Mouse (Mus musculus) embryonic facial prominence, embryonic 11.5 days (tissue): ENCODE data around the gene Ric8b. TPM values are rescaled to one million over a fixed set of nuclear protein-coding genes. Genes with fewer than 3 reads are reported as not detected.

Experiments
- ATAC-seq: fragments of 200-750 bp; cut with Nextera tagmentation; replicated peaks from 2 replicates; pipeline ENCODE4 v1.8.0; 2017; ENCODE audit warnings: low read depth; ENCODE audit not compliant: insufficient number of reproducible peaks, low FRiP score, low TSS enrichment
- DNase-seq: peaks from one replicate; pipeline ENCODE4 v3.0.0-alpha.2; 2015; ENCODE audit warnings: low spot score
- H3K27ac ChIP-seq: fragments of 300-500 bp; sonication (generic); replicated peaks from 2 replicates; pipeline ENCODE4 v1.5.1; 2014; ENCODE audit warnings: mild to moderate bottlenecking, low read depth, low read length, control low read depth
- H3K27me3 ChIP-seq: fragments of 300-500 bp; sonication (generic); 2 replicates; pipeline ENCODE4 v1.6.1; 2014; ENCODE audit warnings: mild to moderate bottlenecking, low read length, moderate library complexity, mixed read lengths; ENCODE audit not compliant: control insufficient read depth, insufficient read depth
- H3K36me3 ChIP-seq: fragments of 300-500 bp; sonication (generic); replicated peaks from 2 replicates; pipeline ENCODE4 v1.6.1; 2014; ENCODE audit warnings: low read depth, mild to moderate bottlenecking, low read length, moderate library complexity, mixed read lengths; ENCODE audit not compliant: control insufficient read depth, insufficient read depth
- H3K4me1 ChIP-seq: fragments of 300-500 bp; sonication (generic); 2 replicates; pipeline ENCODE4 v1.6.1; 2014; ENCODE audit warnings: low read length, mixed read lengths; ENCODE audit not compliant: control insufficient read depth, insufficient read depth
- H3K4me2 ChIP-seq: fragments of 300-500 bp; sonication (generic); 2 replicates; pipeline ENCODE4 v1.6.1; 2014; ENCODE audit warnings: low read depth, mild to moderate bottlenecking, control low read depth, low read length, moderate library complexity
- H3K4me3 ChIP-seq: fragments of 300-500 bp; sonication (generic); 2 replicates; pipeline ENCODE4 v1.5.1; 2014; ENCODE audit warnings: low read depth, low read length, control low read depth
- H3K9ac ChIP-seq: fragments of 300-500 bp; sonication (generic); replicated peaks from 2 replicates; pipeline ENCODE4 v1.6.1; 2014; ENCODE audit warnings: mild to moderate bottlenecking, control low read depth, low read length
- H3K9me3 ChIP-seq: fragments of 300-500 bp; sonication (generic); replicated peaks from 2 replicates; pipeline ENCODE4 v1.6.1; 2016; ENCODE audit warnings: mild to moderate bottlenecking, low read length, inconsistent platforms, mixed read lengths; ENCODE audit not compliant: control insufficient read depth
- WGBS: fragments of 180-500 bp; shearing (Covaris S2); extraction: QIAGEN DNeasy Blood & Tissue Kit; methylation state at CpG from one replicate; pipeline ENCODE4 v1.1.7; 2014; 5-methylcytosine and 5-hydroxymethylcytosine counted together
- polyA plus RNA-seq: library from polyadenylated mRNA; unstranded; fragments of >200 nt; fragmentation: Nextera tagmentation; extraction: Ambion mirVana; gene quantifications from 2 replicates; pipeline ENCODE4 v1.2.1, GENCODE M21; 2014

Gene Ric8b
- polyA plus RNA-seq, 1 experiment from 2014 or later, result 26.3 TPM

- H3K4me3 ChIP-seq, result no peak overlapping the region
- H3K27me3 ChIP-seq, result no peaks in the 10 kb centered on the region
- H3K4me1 ChIP-seq, result no peaks in the 10 kb centered on the region
- H3K9ac ChIP-seq, result no peak overlapping the region
- WGBS, result 87% methylated on average over 8 of the region's 8 CpGs
- no peak for ATAC-seq
- no peak overlapping the region for H3K27ac ChIP-seq
- DNase-seq, result no peak
- H3K36me3 ChIP-seq, result no peaks in the 10 kb centered on the region
- no peaks in the 10 kb centered on the region for H3K9me3 ChIP-seq
- no peak overlapping the region for H3K4me2 ChIP-seq
These were observed 30.6 kb upstream of the Ric8b start for GRCm38 (mm10) chr10:84886785-84887184.

DNA sequence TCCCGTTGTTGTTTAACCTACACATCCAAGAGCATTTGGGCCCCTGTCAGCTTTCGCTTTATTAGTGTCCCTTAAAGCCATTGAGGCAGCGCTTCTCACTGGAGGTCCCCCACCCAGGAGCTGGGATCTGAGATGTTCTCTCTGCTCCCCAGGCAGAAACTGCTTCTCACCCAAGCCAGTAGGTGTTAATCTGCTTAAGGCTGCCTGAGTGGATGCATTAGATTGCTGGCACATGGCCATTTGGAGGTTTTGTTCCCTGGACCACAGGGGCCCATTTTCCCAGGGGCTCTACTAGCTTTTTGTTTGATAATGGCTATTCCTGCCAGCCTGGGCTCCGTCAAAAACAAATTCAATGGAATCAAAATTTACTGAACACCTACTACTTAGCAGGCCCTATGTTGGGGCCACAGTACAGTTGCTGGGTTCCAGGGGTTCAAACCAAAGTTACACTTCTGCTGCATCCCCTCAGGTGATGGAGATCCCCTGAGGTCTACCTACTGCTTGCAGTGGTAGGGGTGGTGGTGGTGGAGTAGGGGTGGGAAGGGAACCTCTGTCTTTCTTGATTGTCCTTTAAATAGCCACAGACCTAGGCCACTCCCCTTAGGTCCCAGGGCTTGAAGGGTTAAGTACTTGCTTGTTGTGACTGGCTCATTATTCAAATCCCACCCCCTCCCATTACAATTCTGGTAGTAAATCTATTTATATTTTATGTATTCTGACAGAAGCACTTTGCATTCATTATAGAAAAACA, 28.1 kb upstream of the Ric8b start:
- ATAC-seq (no peak), DNase-seq (no peak)
- H3K9ac ChIP-seq, result no peak overlapping the region
- no peaks in the 10 kb centered on the region for H3K27me3 ChIP-seq
- no peak overlapping the region for H3K4me2 ChIP-seq
- H3K36me3 ChIP-seq, result no peaks in the 10 kb centered on the region
- H3K27ac ChIP-seq, result no peak overlapping the region
- no peaks in the 10 kb centered on the region for H3K9me3 ChIP-seq
- H3K4me1 ChIP-seq, result no peaks in the 10 kb centered on the region
- H3K4me3 ChIP-seq, result no peak overlapping the region
- 59% methylated on average over 4 of the region's 4 CpGs for WGBS

- 92% methylated on average over 10 of the region's 10 CpGs for WGBS
These were observed 21.5 kb upstream of the Ric8b start for GRCm38 (mm10) chr10:84895810-84896358.

GRCm38 (mm10) chr10:84896941-84897930, 20.2 kb upstream of the Ric8b start:
- DNase-seq (no peak), ATAC-seq (no peak)
- Histone ChIP-seq H3K9ac (no peak overlapping the region), H3K27ac (no peak overlapping the region), H3K27me3 (no peaks in the 10 kb centered on the region), H3K9me3 (no peaks in the 10 kb centered on the region), H3K36me3 (no peaks in the 10 kb centered on the region), H3K4me2 (no peak overlapping the region), H3K4me3 (no peak overlapping the region), H3K4me1 (no peaks in the 10 kb centered on the region)
- 63% methylated on average over 9 of the region's 9 CpGs for WGBS

More at GRCm38 (mm10) chr10:84895810-84896358, 21.5 kb upstream of the Ric8b start:
- H3K9ac ChIP-seq, result no peak overlapping the region
- H3K27ac ChIP-seq, result no peak overlapping the region
- H3K4me1 ChIP-seq, result no peaks in the 10 kb centered on the region
- H3K4me3 ChIP-seq, result no peak overlapping the region
- H3K9me3 ChIP-seq, result no peaks in the 10 kb centered on the region
- no peaks in the 10 kb centered on the region for H3K36me3 ChIP-seq
- ATAC-seq, result no peak
- DNase-seq, result no peak
- H3K4me2 ChIP-seq, result no peak overlapping the region
- H3K27me3 ChIP-seq, result no peaks in the 10 kb centered on the region

- Histone ChIP-seq H3K27me3 (no peaks in the 10 kb centered on the region), H3K4me2 (no peak overlapping the region)
- WGBS, result 66% methylated on average over 3 of the region's 3 CpGs
These were observed 19.1 kb upstream of the Ric8b start for GRCm38 (mm10) chr10:84898144-84898979.

GRCm38 (mm10) chr10:84901676-84902075, 15.7 kb upstream of the Ric8b start:
- H3K27ac ChIP-seq, result no peak overlapping the region
- no peaks in the 10 kb centered on the region for H3K27me3 ChIP-seq
- no peaks in the 10 kb centered on the region for H3K9me3 ChIP-seq
- 64% methylated on average over 5 of the region's 5 CpGs for WGBS
- DNase-seq, result no peak
- H3K36me3 ChIP-seq, result no peaks in the 10 kb centered on the region
- no peak overlapping the region for H3K4me3 ChIP-seq
- H3K9ac ChIP-seq, result no peak overlapping the region
- no peaks in the 10 kb centered on the region; the same call in 1 of the 2 replicates for H3K4me1 ChIP-seq
- H3K4me2 ChIP-seq, result no peak overlapping the region
- ATAC-seq, result no peak

More at GRCm38 (mm10) chr10:84898144-84898979, 19.1 kb upstream of the Ric8b start:
- no peak overlapping the region for H3K27ac ChIP-seq
- no peaks in the 10 kb centered on the region for H3K9me3 ChIP-seq
- no peaks in the 10 kb centered on the region for H3K4me1 ChIP-seq
- ATAC-seq, result no peak
- H3K36me3 ChIP-seq, result no peaks in the 10 kb centered on the region
- no peak overlapping the region for H3K4me3 ChIP-seq
- DNase-seq, result no peak
- H3K9ac ChIP-seq, result no peak overlapping the region

DNA sequence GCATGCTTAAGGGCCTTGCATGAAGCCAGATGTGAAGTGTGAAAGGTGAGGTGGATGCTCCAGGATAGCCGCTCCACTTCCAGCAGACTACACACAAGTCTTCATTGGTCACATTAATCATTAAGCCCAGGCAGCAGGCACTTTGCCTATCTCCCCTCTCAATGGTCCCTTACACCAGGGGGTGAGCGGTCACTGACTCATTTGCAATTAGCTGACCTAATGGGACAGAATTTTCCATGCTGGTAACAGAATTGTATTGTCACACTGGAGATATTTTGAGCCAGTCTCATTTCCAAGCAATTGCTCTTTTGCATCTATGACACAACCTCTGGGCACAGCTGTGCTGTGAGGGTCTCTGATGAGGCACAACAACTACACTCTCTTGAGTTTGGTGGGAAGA, 15.2 kb upstream of the Ric8b start:
- Histone ChIP-seq H3K27me3 (no peaks in the 10 kb centered on the region), H3K4me3 (no peak overlapping the region), H3K4me1 (no peaks in the 10 kb centered on the region; the same call in 1 of the 2 replicates), H3K27ac (no peak overlapping the region), H3K9me3 (no peaks in the 10 kb centered on the region), H3K36me3 (no peaks in the 10 kb centered on the region), H3K9ac (no peak overlapping the region), H3K4me2 (no peak overlapping the region)
- ATAC-seq (no peak), DNase-seq (no peak)
- WGBS, result 71% methylated on average over 2 of the region's 2 CpGs
